Mouse (Mus musculus) olfactory bulb, adult 2 months (tissue): ENCODE measurements around the gene Rab42.

Experiments
- CTCF ChIP-seq: fragments of 200-500 bp; IDR thresholded peaks from 2 replicates; pipeline ENCODE4 v1.5.1; 2012; ENCODE audit warnings: low read depth, mild to moderate bottlenecking, low read length, moderate library complexity; ENCODE audit not compliant: insufficient read depth
- POLR2A ChIP-seq: fragments of 200-500 bp; IDR thresholded peaks from 2 replicates; pipeline ENCODE4 v1.6.1; 2012; ENCODE audit warnings: mild to moderate bottlenecking, low read depth, low read length, moderate library complexity; ENCODE audit not compliant: insufficient read depth

GRCm38 (mm10) chr4:132346261-132346660, 43.1 kb upstream of the Rab42 start:
- no peak for TF ChIP-seq CTCF
- no peak for TF ChIP-seq POLR2A
